Mouse (Mus musculus) brain, embryonic 14.5 days (tissue): ENCODE results near the gene Zmat3.

Source experiments
- CTCF ChIP-seq: fragments of 200-500 bp; IDR thresholded peaks from 2 replicates; pipeline ENCODE4 v1.5.1; 2012; ENCODE audit warnings: inconsistent platforms, mild to moderate bottlenecking, moderate library complexity, borderline replicate concordance; ENCODE audit not compliant: insufficient read depth, insufficient read length; ENCODE audit errors: extremely low read depth
- POLR2A ChIP-seq: fragments of 200-500 bp; IDR thresholded peaks from 2 replicates; pipeline ENCODE4 v1.6.1; 2012; ENCODE audit warnings: mild to moderate bottlenecking, inconsistent platforms, borderline replicate concordance; ENCODE audit not compliant: poor library complexity, insufficient read depth, insufficient read length, severe bottlenecking; ENCODE audit errors: extremely low read depth

DNA sequence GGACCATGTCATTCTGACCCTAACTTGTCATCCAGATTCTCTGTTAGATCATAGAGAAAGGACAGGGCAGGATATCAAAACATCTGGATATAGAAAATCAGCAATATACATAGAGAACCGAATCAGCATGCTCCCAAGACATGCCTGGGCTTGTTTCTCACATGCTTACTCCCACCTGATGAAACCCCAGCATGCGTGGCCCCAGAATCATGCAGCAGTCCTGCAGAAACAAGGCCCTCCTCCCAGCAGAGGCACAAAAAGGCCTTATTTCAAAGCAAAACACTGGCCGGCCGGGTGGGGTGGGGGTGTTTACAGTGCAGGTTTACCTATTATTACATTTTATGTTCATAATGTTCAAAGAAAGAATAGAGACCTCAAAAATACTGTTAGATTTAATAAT, 1.6 kb downstream of the Zmat3 start:
- TF ChIP-seq CTCF = no peak
- no peak for TF ChIP-seq POLR2A
